Mouse (Mus musculus) kidney, embryonic 15.5 days (tissue): ENCODE results near the gene Tcf19. TPM values are rescaled to one million over a fixed set of nuclear protein-coding genes. Genes with fewer than 3 reads are reported as not detected.
"Not testable (repeated sequence)": the region's sequence is repeated elsewhere in the genome, so short reads cannot be mapped to it uniquely, and the experiment has no call there.

ENCODE experiments used
- ATAC-seq: fragments of 200-750 bp; cut with Nextera tagmentation; replicated peaks from 2 replicates; pipeline ENCODE4 v1.8.0; 2017; ENCODE audit warnings: moderate TSS enrichment; ENCODE audit not compliant: low FRiP score
- H3K27ac ChIP-seq: fragments of 300-500 bp; sonication (generic); 2 replicates; pipeline ENCODE4 v1.5.1; 2015; ENCODE audit warnings: mild to moderate bottlenecking, inconsistent platforms
- H3K27me3 ChIP-seq: fragments of 300-500 bp; sonication (generic); 2 replicates; pipeline ENCODE4 v1.6.1; 2015; ENCODE audit warnings: inconsistent platforms
- H3K36me3 ChIP-seq: fragments of 300-500 bp; sonication (generic); 2 replicates; pipeline ENCODE4 v1.6.1; 2015; ENCODE audit warnings: inconsistent platforms
- H3K4me1 ChIP-seq: fragments of 300-500 bp; sonication (generic); 2 replicates; pipeline ENCODE4 v1.6.1; 2015; ENCODE audit warnings: inconsistent platforms
- H3K4me2 ChIP-seq: fragments of 300-500 bp; sonication (generic); 2 replicates; pipeline ENCODE4 v1.6.1; 2015; ENCODE audit warnings: moderate library complexity, mild to moderate bottlenecking, inconsistent platforms
- H3K4me3 ChIP-seq: fragments of 300-500 bp; sonication (generic); replicated peaks from 2 replicates; pipeline ENCODE4 v1.5.1; 2015; ENCODE audit warnings: mild to moderate bottlenecking, inconsistent platforms
- H3K9ac ChIP-seq: fragments of 300-500 bp; sonication (generic); 2 replicates; pipeline ENCODE4 v1.6.1; 2015; ENCODE audit warnings: mild to moderate bottlenecking, inconsistent platforms
- H3K9me3 ChIP-seq: fragments of 300-500 bp; sonication (generic); replicated peaks from 2 replicates; pipeline ENCODE4 v1.6.1; 2016; ENCODE audit warnings: inconsistent platforms
- WGBS: fragments of 180-500 bp; shearing (Covaris S2); methylation state at CpG from one replicate; pipeline ENCODE4 v1.1.7; 2015; ENCODE audit warnings: mixed read lengths; 5-methylcytosine and 5-hydroxymethylcytosine counted together
- polyA plus RNA-seq: library from polyadenylated mRNA; unstranded; fragments of >200 nt; fragmentation: Nextera tagmentation; extraction: Ambion mirVana; gene quantifications from 2 replicates; pipeline ENCODE4 v1.2.1, GENCODE M21; 2015

Tcf19 gene
- polyA plus RNA-seq, 1 experiment from 2014 or later, result 71.7 TPM

- Histone ChIP-seq H3K27ac (no peak overlapping the region), H3K9me3 (no peaks in the 10 kb centered on the region), H3K9ac (no peak overlapping the region), H3K4me3 (no peak overlapping the region), H3K4me2 (no peak overlapping the region), H3K27me3 (peaks cover 38% of the 10 kb centered on the region), H3K4me1 (0 out of 2 replicates have a peak, but pooled peaks cover 3% of the 10 kb centered on the region), H3K36me3 (no peaks in the 10 kb centered on the region)
- ATAC-seq, result no peak
- 28% methylated on average over 8 of the region's 8 CpGs for WGBS
Observed at GRCm38 (mm10) chr17:35504628-35505481, 11.8 kb downstream of the Tcf19 start.

- peaks cover 35% of the 10 kb centered on the region for H3K27me3 ChIP-seq
- 38% methylated on average over 5 of the region's 5 CpGs for WGBS
- no peak overlapping the region for H3K4me3 ChIP-seq
- ATAC-seq, result no peak
- no peak overlapping the region for H3K9ac ChIP-seq
- no peak overlapping the region for H3K27ac ChIP-seq
- no peak overlapping the region for H3K4me2 ChIP-seq
- H3K4me1 ChIP-seq, result 0 out of 2 replicates have a peak, but pooled peaks cover 3% of the 10 kb centered on the region
- no peaks in the 10 kb centered on the region for H3K36me3 ChIP-seq
- no peaks in the 10 kb centered on the region for H3K9me3 ChIP-seq
Observed at GRCm38 (mm10) chr17:35503849-35504248, 12.8 kb downstream of the Tcf19 start.

DNA sequence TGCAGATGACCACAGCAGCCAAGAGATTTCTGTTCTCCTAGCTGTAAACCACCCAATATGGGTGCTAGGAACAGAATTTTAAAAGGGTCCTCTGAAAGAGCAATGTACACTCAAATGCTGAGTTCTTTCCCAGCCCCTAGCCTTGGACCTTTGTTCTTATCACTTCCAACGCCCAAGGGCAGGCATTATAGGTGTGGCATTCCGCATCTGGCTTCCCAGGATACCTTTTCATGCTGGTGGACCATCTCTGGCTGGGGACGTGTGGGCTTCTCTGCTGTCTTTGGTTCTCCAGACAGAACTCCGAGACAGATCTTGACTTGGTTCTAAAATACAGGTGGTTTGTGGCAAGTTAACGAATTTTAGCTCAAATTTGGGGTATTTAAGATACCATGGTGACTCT is 13.9 kb downstream of the Tcf19 start:
- no peak for ATAC-seq
- Histone ChIP-seq H3K36me3 (no peaks in the 10 kb centered on the region), H3K4me2 (no peak overlapping the region), H3K27ac (no peak overlapping the region), H3K4me3 (no peak overlapping the region), H3K9ac (no peak overlapping the region), H3K9me3 (no peaks in the 10 kb centered on the region), H3K27me3 (peaks cover 31% of the 10 kb centered on the region), H3K4me1 (0 out of 2 replicates have a peak, but pooled peaks cover 3% of the 10 kb centered on the region)
- WGBS, result 65% methylated on average over 5 of the region's 5 CpGs

DNA sequence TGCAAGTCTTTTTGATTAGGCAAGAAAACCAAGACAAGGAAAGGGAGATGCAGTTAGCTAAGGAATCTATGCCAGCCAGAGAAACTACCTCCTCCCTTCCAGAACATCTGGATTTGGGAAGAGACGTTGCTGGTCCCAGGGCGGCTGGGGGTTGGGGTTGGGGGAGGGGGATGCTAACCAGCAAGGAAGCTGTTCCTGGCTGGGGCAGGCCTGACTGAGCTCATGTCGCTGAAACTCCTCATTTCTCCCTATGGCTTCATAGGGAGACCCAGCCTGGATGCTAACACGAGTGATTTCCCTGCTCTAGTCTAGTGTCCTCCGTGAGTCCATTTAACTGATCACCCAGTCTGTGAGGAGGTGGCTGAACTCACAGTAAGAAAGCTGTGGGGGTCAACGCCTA is 14.4 kb downstream of the Tcf19 start:
- Histone ChIP-seq H3K9ac (no peak overlapping the region), H3K9me3 (no peaks in the 10 kb centered on the region), H3K4me1 (0 out of 2 replicates have a peak, but pooled peaks cover 3% of the 10 kb centered on the region), H3K27me3 (peaks cover 26% of the 10 kb centered on the region), H3K36me3 (no peaks in the 10 kb centered on the region), H3K27ac (no peak overlapping the region), H3K4me2 (no peak overlapping the region), H3K4me3 (no peak overlapping the region)
- 9% methylated on average over 6 of the region's 6 CpGs for WGBS
- no peak for ATAC-seq

- H3K27ac ChIP-seq, result no peak overlapping the region
- H3K27me3 ChIP-seq, result no peaks in the 10 kb centered on the region
- H3K9me3 ChIP-seq, result no peaks in the 10 kb centered on the region
- no peak overlapping the region for H3K9ac ChIP-seq
- no peak for ATAC-seq
- no peaks in the 10 kb centered on the region for H3K4me1 ChIP-seq
- H3K4me2 ChIP-seq, result no peak overlapping the region
- 95% methylated on average over 7 of the region's 7 CpGs for WGBS
- H3K4me3 ChIP-seq, result no peak overlapping the region
- no peaks in the 10 kb centered on the region for H3K36me3 ChIP-seq
Observed at GRCm38 (mm10) chr17:35497124-35497523, 19.5 kb downstream of the Tcf19 start.

DNA sequence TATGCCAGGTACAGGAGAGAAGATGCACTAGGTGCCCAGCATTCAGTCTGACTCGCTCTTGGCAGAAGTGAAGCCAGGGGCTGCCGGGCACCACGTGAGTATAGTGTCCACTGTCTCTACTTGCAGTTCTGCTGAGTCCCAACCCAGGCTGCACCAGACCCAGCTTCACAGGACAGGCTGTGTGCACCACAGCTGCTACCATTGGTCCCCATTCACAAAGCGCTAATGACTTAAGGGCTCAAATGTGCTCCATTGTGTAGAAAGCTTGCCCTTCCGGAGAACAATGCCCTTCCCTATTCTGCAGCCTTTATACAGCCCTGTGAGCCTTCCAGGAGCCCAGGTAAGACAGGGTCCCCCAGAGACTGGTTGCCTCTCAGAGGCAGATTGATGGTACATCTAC is 26.3 kb downstream of the Tcf19 start:
- no peak for ATAC-seq
- Histone ChIP-seq H3K4me1 (no peaks in the 10 kb centered on the region), H3K9me3 (no peaks in the 10 kb centered on the region), H3K36me3 (no peaks in the 10 kb centered on the region), H3K9ac (no peak overlapping the region), H3K4me2 (no peak overlapping the region), H3K27ac (no peak overlapping the region), H3K27me3 (no peaks in the 10 kb centered on the region), H3K4me3 (no peak overlapping the region)
- 61% methylated on average over 5 of the region's 5 CpGs for WGBS

GRCm38 (mm10) chr17:35488041-35488440 is 28.6 kb downstream of the Tcf19 start:
- H3K27ac ChIP-seq, result no peak overlapping the region
- no peaks in the 10 kb centered on the region for H3K4me1 ChIP-seq
- no peaks in the 10 kb centered on the region for H3K27me3 ChIP-seq
- H3K4me2 ChIP-seq, result no peak overlapping the region
- 90% methylated on average over 2 of the region's 2 CpGs for WGBS
- ATAC-seq, result no peak
- H3K9ac ChIP-seq, result no peak overlapping the region
- H3K36me3 ChIP-seq, result no peaks in the 10 kb centered on the region
- H3K9me3 ChIP-seq, result no peaks in the 10 kb centered on the region
- H3K4me3 ChIP-seq, result no peak overlapping the region

GRCm38 (mm10) chr17:35486726-35487125 is 29.9 kb downstream of the Tcf19 start:
- Histone ChIP-seq H3K4me1 (no peaks in the 10 kb centered on the region), H3K4me3 (no peak overlapping the region), H3K36me3 (no peaks in the 10 kb centered on the region), H3K9ac (no peak overlapping the region), H3K27me3 (no peaks in the 10 kb centered on the region), H3K9me3 (no peaks in the 10 kb centered on the region), H3K27ac (no peak overlapping the region), H3K4me2 (no peak overlapping the region)
- 64% methylated on average over 10 of the region's 10 CpGs for WGBS
- ATAC-seq, result no peak

DNA sequence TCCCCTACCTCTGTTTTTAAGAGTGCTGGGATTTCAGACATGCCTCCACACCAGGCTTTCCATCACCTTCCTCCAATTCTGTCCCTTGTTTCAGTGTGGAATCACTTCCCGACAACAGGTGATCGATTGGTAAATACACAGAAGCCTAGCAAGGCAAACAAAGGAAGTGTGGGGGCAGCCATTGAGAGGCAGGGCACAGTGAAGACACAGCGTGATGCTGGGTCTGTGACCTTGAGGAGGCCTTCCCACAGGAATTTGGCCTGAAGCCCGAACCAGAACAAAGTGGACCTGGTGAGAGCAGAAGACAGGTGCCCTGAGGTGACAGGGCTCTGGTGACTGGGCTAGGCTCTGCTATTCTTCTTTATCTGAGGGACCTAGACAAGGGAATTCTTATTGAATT is 30.9 kb downstream of the Tcf19 start:
- Histone ChIP-seq H3K9ac (no peak overlapping the region), H3K4me1 (no peaks in the 10 kb centered on the region), H3K4me3 (no peak overlapping the region), H3K9me3 (no peaks in the 10 kb centered on the region), H3K27me3 (no peaks in the 10 kb centered on the region), H3K36me3 (no peaks in the 10 kb centered on the region), H3K27ac (no peak overlapping the region), H3K4me2 (no peak overlapping the region)
- WGBS, result 31% methylated on average over 4 of the region's 4 CpGs
- ATAC-seq, result no peak

- no peak for ATAC-seq
- no peaks in the 10 kb centered on the region for H3K9me3 ChIP-seq
- H3K4me3 ChIP-seq, result no peak overlapping the region
- H3K27me3 ChIP-seq, result no peaks in the 10 kb centered on the region
- H3K4me2 ChIP-seq, result no peak overlapping the region
- WGBS, result under 1% methylated on average over 9 of the region's 9 CpGs
- no peak overlapping the region for H3K9ac ChIP-seq
- no peaks in the 10 kb centered on the region for H3K36me3 ChIP-seq
- H3K4me1 ChIP-seq, result no peaks in the 10 kb centered on the region
- no peak overlapping the region for H3K27ac ChIP-seq
Observed at GRCm38 (mm10) chr17:35484066-35484465, 32.6 kb downstream of the Tcf19 start.

DNA sequence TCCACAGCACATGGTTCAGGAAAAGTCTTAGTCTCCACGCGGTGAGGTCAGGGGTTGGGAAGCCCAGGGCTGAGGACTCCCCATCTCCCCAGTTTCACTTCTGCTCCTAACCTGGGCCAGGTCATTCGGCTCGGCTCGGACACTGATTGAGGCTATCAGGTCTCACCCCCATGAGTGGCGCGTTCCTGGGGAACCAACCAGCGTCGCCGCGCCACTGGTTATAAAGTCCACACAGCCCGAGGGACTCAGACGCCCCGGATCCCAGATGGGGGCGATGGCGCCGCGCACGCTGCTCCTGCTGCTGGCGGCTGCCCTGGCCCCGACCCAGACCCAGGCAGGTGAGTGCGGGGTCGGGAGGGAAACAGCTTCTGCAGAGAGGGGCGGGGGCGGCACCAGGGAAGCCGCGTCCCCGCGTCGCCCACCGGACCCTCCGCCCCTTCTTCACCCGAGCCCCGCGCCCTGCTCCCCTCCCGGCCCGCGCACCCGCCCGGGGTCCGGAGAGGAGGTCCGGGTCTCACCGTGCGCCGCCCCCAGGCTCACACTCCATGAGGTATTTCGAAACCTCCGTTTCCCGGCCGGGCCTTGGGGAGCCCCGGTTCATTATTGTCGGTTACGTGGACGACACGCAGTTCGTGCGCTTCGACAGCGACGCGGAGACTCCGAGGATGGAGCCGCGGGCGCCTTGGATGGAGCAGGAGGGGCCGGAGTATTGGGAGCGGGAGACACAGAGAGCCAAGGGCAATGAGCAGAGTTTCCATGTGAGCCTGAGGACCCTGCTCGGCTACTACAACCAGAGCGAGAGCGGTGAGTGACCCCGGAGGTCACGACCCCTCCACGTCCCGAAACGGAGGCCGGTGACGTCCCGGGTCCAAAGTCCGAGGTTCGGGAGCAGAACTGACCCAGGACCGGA is 46.5 kb downstream of the Tcf19 start, which contains the start of gene H2-Q10:
Gene H2-Q10 (plus strand): TSS at position 248 of the 910 bp plus-strand sequence.
- peak; percentile 22; the same call in 1 of the 2 replicates for ATAC-seq
- H3K9me3 ChIP-seq, result no peaks in the 10 kb centered on the region
- no peak within 1 kb of the TSS for H3K27ac ChIP-seq
- H3K27me3 ChIP-seq, result peaks cover 31% of the 10 kb centered on the region
- H3K36me3 ChIP-seq, result no peaks in the 10 kb centered on the region
- under 1% methylated on average over 80 of the region's 80 CpGs for WGBS
- peaks cover 14% of the 10 kb centered on the region for H3K4me1 ChIP-seq
- H3K9ac ChIP-seq, result peak within 1 kb of the TSS; percentile 32
- peak within 1 kb of the TSS; percentile 50 for H3K4me3 ChIP-seq
- H3K4me2 ChIP-seq, result peak within 1 kb of the TSS; percentile 93

GRCm38 (mm10) chr17:35468936-35469335 is 47.7 kb downstream of the Tcf19 start:
- H3K4me3 ChIP-seq, H3K9me3 ChIP-seq, H3K9ac ChIP-seq, H3K4me2 ChIP-seq, H3K36me3 ChIP-seq, H3K27ac ChIP-seq, ATAC-seq: not testable (repeated sequence)
- 54% methylated on average over 3 of the region's 3 CpGs for WGBS
- peaks cover 14% of the 10 kb centered on the region for H3K4me1 ChIP-seq
- peaks cover 28% of the 10 kb centered on the region for H3K27me3 ChIP-seq
